Comparison of ENCODE assay signal across 8 mouse cellular contexts in the genomic region with DNA sequence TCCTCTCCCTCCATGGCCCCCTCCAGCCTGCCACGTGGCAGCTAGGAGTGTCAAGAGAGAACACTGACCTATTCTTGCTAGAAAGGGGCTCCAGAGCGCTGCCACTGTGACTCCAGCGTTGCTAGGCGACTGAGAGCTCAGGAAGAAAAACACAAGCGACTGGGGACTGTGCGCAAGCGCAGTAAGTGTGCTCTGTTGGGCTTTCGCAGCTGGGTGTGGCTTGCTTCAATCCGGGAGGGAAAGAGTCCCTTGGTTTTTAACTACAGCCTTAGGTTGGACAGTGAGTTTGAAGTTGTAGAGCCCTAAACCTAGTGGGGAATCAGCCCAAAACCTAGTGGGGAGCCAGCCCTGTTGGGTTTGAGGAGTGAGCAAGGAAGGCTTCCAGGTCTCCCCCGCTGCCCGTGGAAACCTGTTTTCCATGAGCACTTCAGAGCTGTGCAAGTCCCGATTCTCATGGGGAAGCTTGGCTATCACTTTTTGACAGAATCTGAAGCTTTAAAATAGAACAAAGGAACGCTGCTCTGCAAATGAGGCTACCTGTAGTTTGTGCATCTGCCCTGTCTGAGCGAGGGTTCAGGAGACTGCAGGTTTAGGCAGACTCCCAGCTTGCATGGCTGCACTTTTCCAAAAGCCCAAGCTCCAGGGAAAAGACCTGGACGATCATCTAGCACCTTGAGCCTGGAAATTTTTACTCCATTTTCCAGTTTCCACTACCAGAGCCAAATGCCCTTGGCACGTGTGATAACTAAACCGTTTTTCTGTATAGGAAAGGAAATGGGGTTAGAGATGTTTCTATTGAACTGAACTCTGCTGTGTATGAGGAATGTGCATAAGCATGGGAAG. TPM values are rescaled to one million over a fixed set of nuclear protein-coding genes. Genes with fewer than 3 reads are reported as not detected.
DNase-seq lines count a peak whose midpoint lies in the region; ATAC-seq and TF ChIP-seq lines count a peak whose summit lies in the region.

A gene (minus strand): TSS at position 77 of the 843 bp plus-strand sequence.

- H3K27me3 ChIP-seq in cerebellum, adult 2 months (ENCODE audit: control insufficient read depth, insufficient read depth, low read length), result no peaks in the 10 kb centered on the region

- peak; percentile 99 for ATAC-seq in frontal cortex, adult (ENCODE audit: low TSS enrichment)
- peak; percentile 97 to 98 for ATAC-seq in hematopoietic stem cell, adult 5-6 weeks (replicated peaks in 1 of 2; ENCODE audit: insufficient read depth in 1 of 2, low FRiP score in 2 of 2, low TSS enrichment in 1 of 2, low read depth in 1 of 2, poor library complexity in 2 of 2, severe bottlenecking in 2 of 2)

- DNase-seq in Muller cell, postnatal 12 days (ENCODE audit: inconsistent ontology term), result peak; percentile 92
- DNase-seq in cerebellum, adult 2 months, result peak; percentile 80 to 87
- DNase-seq in layer of hippocampus, adult 8-10 months (ENCODE audit: low spot score in 2 of 2), result peak; percentile 90 to 93
- peak; percentile 72 for DNase-seq in lung, adult 2 months
- DNase-seq in ovary, postnatal 14 days (ENCODE audit: low spot score), result peak; percentile 64
- DNase-seq in urinary bladder, adult 2 months (ENCODE audit: low spot score), result peak; percentile 47

- WGBS in cerebellum, adult 2 months, result under 1% methylated on average over 17 of the region's 17 CpGs
- WGBS in lung, adult 2 months, result 5% methylated on average over 17 of the region's 17 CpGs

- H3K4me1 ChIP-seq in cerebellum, adult 2 months (ENCODE audit: control insufficient read depth, insufficient read depth, low read length), result peaks cover 3% of the 10 kb centered on the region; the same call in 1 of the 2 replicates
- H3K4me1 ChIP-seq in lung, adult 2 months (ENCODE audit: control insufficient read depth, insufficient read depth, low read length), result no peaks in the 10 kb centered on the region; the same call in 1 of the 2 replicates

- peak; percentile 33; the same call in 1 of the 2 replicates for TF ChIP-seq POLR2A in cerebellum, adult 2 months (IDR thresholded peaks at IDR 0.05; ENCODE audit: borderline replicate concordance, insufficient read depth, low read length)
- TF ChIP-seq POLR2A in lung, adult 2 months (IDR thresholded peaks at IDR 0.05; ENCODE audit: borderline replicate concordance, extremely low read depth, low read depth, low read length), result peak; percentile 71; the same call in 1 of the 2 replicates

- no peak for TF ChIP-seq CTCF in cerebellum, adult 2 months (IDR thresholded peaks at IDR 0.05; ENCODE audit: borderline replicate concordance, insufficient read depth, low read depth, low read length)
- no peak for TF ChIP-seq CTCF in lung, adult 2 months (IDR thresholded peaks at IDR 0.05; ENCODE audit: insufficient read depth, low read length)

- H3K27ac ChIP-seq in cerebellum, adult 2 months (ENCODE audit: insufficient read depth, low read length), result peak within 1 kb of the TSS; percentile 64

- H3K4me3 ChIP-seq in cerebellum, adult 2 months (replicated peaks; ENCODE audit: insufficient read depth, low read depth, low read length), result peak within 1 kb of the TSS; percentile 85
- peak within 1 kb of the TSS; percentile 63 for H3K4me3 ChIP-seq in lung, adult 2 months (replicated peaks; ENCODE audit: extremely low read depth, low read depth, low read length)

RNA-seq across cellular contexts. Expression of the gene that starts here (rescaled TPM):
- polyA plus RNA-seq in cerebellum, adult 2 months (2012; rRNA removed), result 0.13 and 0.20 TPM in 2 replicates
- total RNA-seq in hematopoietic stem cell, adult 5-6 weeks (2017), result 1.7 TPM in 1 of 2 replicates, not detected in the other
- 1 to 10 TPM in 1 of 4 experiments, under 1 TPM in 3; 0.37 to 1.3 (median 0.57) TPM for total RNA-seq in layer of hippocampus, adult 8-10 months (2022)
- polyA plus RNA-seq in lung, adult 2 months (2012; rRNA removed), result not detected in 2 replicates
- 0.66 and 0.74 TPM in 2 replicates for polyA plus RNA-seq in urinary bladder, adult 2 months (2012; rRNA removed)

Comparison
In these comparisons a context has a peak if more than half of its experiments do, and no peak if none do; other contexts are left out.
1. Peak in every context shown above with its lines: DNase-seq, ATAC-seq, H3K4me3 ChIP-seq and H3K27ac ChIP-seq.
2. Peak in DNase-seq, H3K4me3 ChIP-seq and H3K27ac ChIP-seq in cerebellum, adult 2 months; RNA of the gene not detected or under 1 TPM.
3. Peak in DNase-seq and H3K4me3 ChIP-seq in lung, adult 2 months; RNA of the gene not detected or under 1 TPM.
4. Peak in DNase-seq in urinary bladder, adult 2 months; RNA of the gene not detected or under 1 TPM.